Mouse (Mus musculus) thymus, adult 2 months (tissue): ENCODE results near the gene Cacna2d3. TPM values are rescaled to one million over a fixed set of nuclear protein-coding genes. Genes with fewer than 3 reads are reported as not detected.

ENCODE experiments used
- DNase-seq: peaks from one replicate; pipeline ENCODE4 v3.0.0; 2021
- H3K27ac ChIP-seq: fragments of 200-500 bp; 2 replicates; pipeline ENCODE4 v1.5.1; 2012; ENCODE audit warnings: low read length, control low read depth; ENCODE audit not compliant: control insufficient read depth, insufficient read depth
- H3K27me3 ChIP-seq: fragments of 200-500 bp; 2 replicates; pipeline ENCODE4 v1.6.1; 2012; ENCODE audit warnings: mild to moderate bottlenecking, low read length, moderate library complexity, mixed read lengths; ENCODE audit not compliant: control insufficient read depth, insufficient read depth
- H3K36me3 ChIP-seq: fragments of 200-500 bp; 2 replicates; pipeline ENCODE4 v1.6.1; 2012; ENCODE audit warnings: mild to moderate bottlenecking, low read length, moderate library complexity; ENCODE audit not compliant: control insufficient read depth, insufficient read depth
- H3K4me1 ChIP-seq: fragments of 200-500 bp; replicated peaks from 2 replicates; pipeline ENCODE4 v1.6.1; 2012; ENCODE audit warnings: low read length; ENCODE audit not compliant: control insufficient read depth, insufficient read depth
- H3K4me3 ChIP-seq: fragments of 200-500 bp; 2 replicates; pipeline ENCODE4 v1.5.1; 2012; ENCODE audit warnings: mild to moderate bottlenecking, low read length, control low read depth, moderate library complexity; ENCODE audit not compliant: control insufficient read depth, insufficient read depth
- CTCF ChIP-seq: fragments of 200-500 bp; IDR thresholded peaks from 2 replicates; pipeline ENCODE4 v1.5.1; 2012; ENCODE audit warnings: mild to moderate bottlenecking, control low read depth, low read length, moderate library complexity, borderline replicate concordance; ENCODE audit not compliant: control insufficient read depth, poor library complexity, insufficient read depth; ENCODE audit errors: extremely low read depth
- POLR2A ChIP-seq: fragments of 200-500 bp; IDR thresholded peaks from 2 replicates; pipeline ENCODE4 v1.6.1; 2012; ENCODE audit warnings: mild to moderate bottlenecking, low read length, control low read depth, moderate library complexity; ENCODE audit not compliant: control insufficient read depth, poor library complexity, insufficient read depth; ENCODE audit errors: extremely low read depth
- WGBS: fragments of 180-500 bp; shearing (Covaris S2); methylation state at CpG from one replicate; pipeline ENCODE4 v1.1.7; 2018; 5-methylcytosine and 5-hydroxymethylcytosine counted together
- polyA plus RNA-seq: library from polyadenylated mRNA; depleted of rRNA; stranded (reverse); fragments of >200 nt; gene quantifications from 2 replicates; pipeline ENCODE4 v1.2.3, GENCODE M21; 2012

Gene Cacna2d3
- polyA plus RNA-seq, 1 experiment = 0.08 TPM

DNA sequence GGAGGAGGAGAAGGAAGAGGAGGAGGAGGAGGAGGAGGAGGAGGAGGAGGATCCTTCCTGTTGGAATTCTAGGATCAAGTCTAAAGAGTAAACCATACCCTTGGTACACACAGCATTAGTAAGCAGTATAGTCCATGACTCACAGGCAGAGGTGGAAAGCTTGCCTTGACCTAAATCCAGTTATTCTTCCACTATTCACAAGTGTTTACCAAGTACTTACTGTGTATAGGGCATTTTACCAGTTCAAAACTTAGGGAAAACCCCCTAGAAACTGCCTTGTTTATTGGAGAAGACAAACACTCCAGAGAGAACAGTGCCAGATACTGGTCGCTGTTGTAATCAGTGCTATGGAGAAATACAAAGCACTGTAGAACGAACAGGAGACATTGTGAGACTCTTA lies 443.3 kb downstream of the Cacna2d3 start:
- WGBS = 76% methylated on average over 2 of the region's 2 CpGs
- H3K4me1 ChIP-seq = no peaks in the 10 kb centered on the region
- no peaks in the 10 kb centered on the region for H3K27me3 ChIP-seq
- no peak for TF ChIP-seq CTCF
- TF ChIP-seq POLR2A = no peak
- no peak for DNase-seq
- no peaks in the 10 kb centered on the region for H3K36me3 ChIP-seq
- no peak overlapping the region for H3K4me3 ChIP-seq
- H3K27ac ChIP-seq = no peak overlapping the region

DNA sequence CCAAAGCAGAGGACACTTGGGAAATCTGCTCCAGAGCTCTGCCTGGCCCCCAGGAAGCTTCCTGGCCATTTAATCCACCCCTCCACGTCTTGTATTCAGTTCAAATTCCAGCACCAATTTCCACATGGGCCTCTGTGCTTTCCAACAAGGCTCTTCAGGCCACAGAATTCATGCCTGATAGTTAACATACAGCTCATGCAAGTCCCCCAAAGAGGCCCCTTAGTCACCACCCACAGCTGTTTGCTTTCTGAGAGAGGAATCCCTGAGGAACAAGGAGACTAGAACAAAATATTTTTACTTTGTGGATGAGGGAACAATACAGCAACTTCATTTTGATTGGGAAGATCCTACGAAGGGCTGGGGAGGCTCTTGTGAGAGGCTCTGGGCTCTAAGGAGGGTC lies 444.0 kb downstream of the Cacna2d3 start:
- Histone ChIP-seq H3K27me3 (no peaks in the 10 kb centered on the region), H3K27ac (no peak overlapping the region), H3K36me3 (no peaks in the 10 kb centered on the region), H3K4me3 (no peak overlapping the region), H3K4me1 (no peaks in the 10 kb centered on the region)
- no peak for DNase-seq
- TF ChIP-seq CTCF (no peak), POLR2A (no peak)
- WGBS = 62% methylated on average over 2 of the region's 2 CpGs

DNA sequence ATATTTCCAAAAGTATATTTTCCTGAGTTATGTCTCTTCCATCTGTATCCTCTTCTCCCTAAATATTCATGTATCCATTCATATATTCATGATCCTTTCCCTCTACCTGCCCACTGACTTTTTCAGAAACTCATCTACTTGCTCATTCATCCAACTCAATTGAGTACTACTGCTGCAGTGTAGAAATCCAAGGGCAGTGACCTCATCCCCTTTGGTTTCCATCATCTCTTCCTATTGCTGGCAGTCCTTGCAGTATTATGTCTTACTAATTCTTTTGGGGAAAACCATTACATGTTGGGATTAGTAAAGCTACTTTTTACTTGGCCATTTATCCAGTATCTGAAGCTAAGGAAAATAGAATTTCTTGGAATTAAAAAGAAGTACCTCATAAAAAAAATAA lies 447.8 kb downstream of the Cacna2d3 start:
- TF ChIP-seq POLR2A (no peak), CTCF (no peak)
- DNase-seq = no peak
- no peak overlapping the region for H3K27ac ChIP-seq
- H3K27me3 ChIP-seq = no peaks in the 10 kb centered on the region
- no peaks in the 10 kb centered on the region for H3K36me3 ChIP-seq
- H3K4me3 ChIP-seq = no peak overlapping the region
- H3K4me1 ChIP-seq = no peaks in the 10 kb centered on the region

DNA sequence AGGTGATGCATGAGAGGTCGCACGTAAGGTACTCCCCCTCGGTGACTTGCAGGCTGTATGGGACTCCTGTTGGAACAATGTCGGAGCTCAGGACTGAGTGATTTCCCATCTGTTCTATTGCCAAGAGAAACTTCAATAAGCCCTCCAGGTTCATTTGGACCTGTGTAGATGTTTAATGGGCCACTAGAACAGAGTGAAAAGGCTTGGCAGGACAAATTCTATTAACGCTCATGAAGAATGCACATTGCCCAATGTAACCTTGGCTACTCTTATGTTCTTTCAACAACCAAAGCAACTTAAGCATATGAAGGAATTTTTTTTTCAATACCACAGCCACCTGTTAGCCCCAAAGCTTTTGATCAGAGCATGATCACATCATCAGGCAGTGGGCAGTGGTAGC lies 451.1 kb downstream of the Cacna2d3 start:
- TF ChIP-seq POLR2A = no peak
- no peak for TF ChIP-seq CTCF
- 95% methylated on average over 5 of the region's 5 CpGs for WGBS
- Histone ChIP-seq H3K36me3 (no peaks in the 10 kb centered on the region), H3K4me1 (no peaks in the 10 kb centered on the region), H3K27me3 (no peaks in the 10 kb centered on the region), H3K27ac (no peak overlapping the region), H3K4me3 (no peak overlapping the region)
- no peak for DNase-seq

DNA sequence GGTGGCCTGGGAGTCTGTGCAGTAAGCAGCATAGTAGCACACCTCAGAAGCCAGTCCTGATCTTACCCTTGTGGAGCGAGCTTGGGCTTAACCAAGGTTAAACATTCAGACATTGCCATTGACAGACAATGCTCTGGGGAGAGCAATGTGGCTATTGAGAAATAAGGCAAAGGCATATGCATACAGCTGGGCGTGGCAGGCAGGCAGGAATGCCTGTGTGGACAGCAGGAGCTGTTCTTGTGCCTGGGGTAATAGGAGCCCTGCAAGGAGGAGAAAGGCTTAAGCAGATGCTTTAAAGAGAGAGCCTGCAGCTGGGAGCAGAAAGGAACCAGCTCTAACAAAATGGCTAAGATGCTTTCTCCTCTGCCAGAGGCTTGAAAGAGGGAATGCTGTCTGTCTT lies 451.8 kb downstream of the Cacna2d3 start:
- Histone ChIP-seq H3K4me3 (no peak overlapping the region), H3K36me3 (no peaks in the 10 kb centered on the region), H3K4me1 (no peaks in the 10 kb centered on the region), H3K27ac (no peak overlapping the region), H3K27me3 (no peaks in the 10 kb centered on the region)
- 63% methylated on average over 2 of the region's 2 CpGs for WGBS
- DNase-seq = no peak
- TF ChIP-seq CTCF (no peak), POLR2A (no peak)

- Histone ChIP-seq H3K4me3 (no peak overlapping the region), H3K27me3 (no peaks in the 10 kb centered on the region), H3K36me3 (no peaks in the 10 kb centered on the region), H3K27ac (no peak overlapping the region), H3K4me1 (no peaks in the 10 kb centered on the region)
- WGBS = 72% methylated on average over 5 of the region's 5 CpGs
- DNase-seq = no peak
- TF ChIP-seq CTCF = no peak
- TF ChIP-seq POLR2A = no peak
Observed at GRCm38 (mm10) chr14:29268609-29269008, 453.1 kb downstream of the Cacna2d3 start.

DNA sequence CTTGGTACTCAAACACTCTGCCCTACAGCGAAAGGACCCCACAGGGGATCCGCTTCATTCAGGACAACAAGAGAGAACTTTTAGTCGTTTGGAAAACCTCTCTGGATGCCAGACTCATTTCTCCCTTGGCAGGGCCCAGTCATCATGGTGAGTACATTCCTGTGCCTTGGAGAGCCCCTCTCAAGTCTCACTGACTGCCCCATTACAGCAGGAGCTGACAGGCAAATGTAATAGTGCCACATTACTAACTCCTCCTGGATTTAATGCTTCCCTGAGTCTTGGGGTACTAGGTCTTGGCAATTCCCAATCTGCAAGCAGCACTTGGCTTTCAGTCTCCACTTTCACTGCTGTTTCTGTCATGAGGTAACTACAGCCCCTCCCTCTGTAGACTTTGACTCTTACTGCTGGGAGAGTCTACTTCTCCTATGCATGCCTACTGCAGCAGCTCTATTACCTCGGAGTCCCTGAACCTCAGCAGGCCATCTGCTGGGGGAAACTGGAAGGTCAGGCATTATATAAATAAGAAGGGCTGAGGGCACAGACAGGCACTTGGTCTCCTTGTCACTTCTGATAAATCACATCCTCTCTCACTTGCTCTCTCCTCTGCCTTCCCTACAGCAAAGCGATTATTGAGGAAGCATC lies 454.3 kb downstream of the Cacna2d3 start:
- 61% methylated on average over 5 of the region's 5 CpGs for WGBS
- H3K27ac ChIP-seq = no peak overlapping the region
- TF ChIP-seq CTCF (no peak), POLR2A (no peak)
- H3K36me3 ChIP-seq = no peaks in the 10 kb centered on the region
- no peak for DNase-seq
- H3K27me3 ChIP-seq = no peaks in the 10 kb centered on the region
- no peaks in the 10 kb centered on the region for H3K4me1 ChIP-seq
- H3K4me3 ChIP-seq = no peak overlapping the region
